Mouse (Mus musculus): ENCODE data around the gene Sept6.
"Not testable (repeated sequence)": the region's sequence is repeated elsewhere in the genome, so short reads cannot be mapped to it uniquely, and the experiment has no call there.

Gene Sept6

DNA sequence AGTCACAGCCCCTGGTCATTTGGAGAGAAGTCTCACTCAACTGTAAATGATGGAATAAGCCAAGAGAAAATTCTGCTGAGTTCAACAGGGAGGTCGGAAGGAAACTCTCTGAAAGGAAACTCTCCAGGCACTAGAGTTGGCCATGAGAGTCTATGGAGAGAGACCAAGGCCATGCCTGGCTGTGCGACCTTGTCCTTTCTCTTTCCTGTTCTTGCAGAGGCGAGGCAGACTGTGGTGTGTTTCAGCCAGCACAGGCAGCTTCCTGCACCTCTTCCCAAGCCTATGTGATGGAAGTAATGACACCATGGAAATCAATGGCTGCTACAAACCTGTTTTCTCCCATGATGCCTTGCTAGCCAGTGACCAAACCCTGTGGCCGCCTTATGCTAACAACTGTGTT, 20.4 kb downstream of the Sept6 start:
- DNase-seq (ENCODE audit: low read depth, low spot score), result no peak

DNA sequence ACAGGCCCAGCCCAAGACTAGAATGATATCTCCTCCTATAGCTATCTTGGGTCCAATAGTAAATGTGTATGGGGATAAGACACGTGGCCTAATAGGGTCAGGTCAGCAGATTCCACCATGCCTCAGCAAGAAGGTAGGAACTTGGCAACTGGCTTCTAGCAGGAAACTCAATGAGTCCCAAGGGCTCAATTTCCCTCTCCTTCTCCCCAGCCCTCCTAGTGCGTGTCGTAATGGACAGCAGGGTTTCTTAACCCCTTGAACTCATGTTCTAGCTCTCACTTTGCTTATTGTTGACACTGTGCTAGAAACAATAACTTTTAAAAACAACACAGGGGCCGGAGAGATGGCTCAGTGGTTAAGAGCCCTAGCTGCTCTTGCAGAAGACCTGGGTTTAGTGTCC, 22.1 kb downstream of the Sept6 start:
- DNase-seq (ENCODE audit: low read depth, low spot score), result no peak

DNA sequence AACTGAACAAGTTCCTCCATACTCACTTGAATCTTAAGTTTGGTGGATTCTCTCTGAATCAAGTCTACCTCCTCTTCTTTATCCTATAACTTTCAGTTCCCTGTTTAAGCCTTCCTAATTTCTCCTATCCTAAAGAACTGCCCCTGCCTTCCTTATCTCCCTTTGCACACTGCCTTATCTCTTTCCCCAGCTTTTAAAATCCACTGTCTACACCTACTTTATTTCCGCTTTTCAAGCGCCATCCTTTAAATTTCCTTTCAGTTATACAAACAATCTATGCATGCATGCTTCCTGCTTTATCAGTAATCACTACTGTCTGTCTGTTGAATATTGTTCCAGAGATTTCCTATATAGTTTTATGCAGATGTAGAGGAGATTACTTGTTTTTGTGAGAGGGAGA, 34.9 kb downstream of the Sept6 start:
- DNase-seq (ENCODE audit: low read depth, low spot score), result no peak

GRCm38 (mm10) chrX:36941106-36941505, 50.5 kb downstream of the Sept6 start:
- no peak for DNase-seq (ENCODE audit: low read depth, low spot score)

DNA sequence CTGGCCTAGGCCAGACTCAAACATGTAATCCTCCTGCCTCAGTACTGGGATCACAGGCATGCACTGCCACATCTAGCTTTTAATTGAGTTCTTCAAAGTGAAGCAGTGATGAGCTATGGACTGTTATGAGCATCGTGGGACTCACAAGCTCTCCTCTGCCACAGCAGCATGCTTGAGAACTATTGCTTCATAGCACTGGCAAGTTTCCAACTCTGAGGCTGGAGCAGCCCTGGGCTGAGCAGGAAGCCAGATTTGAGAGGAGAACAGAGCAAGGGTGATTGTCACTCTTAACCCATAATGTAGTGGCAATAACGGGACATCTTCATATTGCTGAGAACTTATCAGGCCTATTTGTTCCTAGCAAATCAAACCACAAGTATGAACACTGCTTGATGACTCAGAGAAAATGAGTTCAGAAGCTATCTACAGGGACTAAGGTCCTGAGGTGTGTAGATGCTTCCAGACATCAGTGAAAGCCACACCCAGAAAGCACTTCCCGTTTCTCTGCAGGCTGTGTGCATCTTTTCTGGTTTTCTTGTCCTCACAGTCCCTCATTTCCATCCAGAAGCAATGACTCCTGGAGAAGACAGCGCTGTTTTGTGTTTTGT, 51.7 kb downstream of the Sept6 start:
- no peak for DNase-seq (ENCODE audit: low read depth, low spot score)

- no peak for DNase-seq (ENCODE audit: low read depth, low spot score)
These were observed 56.1 kb downstream of the Sept6 start for GRCm38 (mm10) chrX:36935326-36935966.

DNA sequence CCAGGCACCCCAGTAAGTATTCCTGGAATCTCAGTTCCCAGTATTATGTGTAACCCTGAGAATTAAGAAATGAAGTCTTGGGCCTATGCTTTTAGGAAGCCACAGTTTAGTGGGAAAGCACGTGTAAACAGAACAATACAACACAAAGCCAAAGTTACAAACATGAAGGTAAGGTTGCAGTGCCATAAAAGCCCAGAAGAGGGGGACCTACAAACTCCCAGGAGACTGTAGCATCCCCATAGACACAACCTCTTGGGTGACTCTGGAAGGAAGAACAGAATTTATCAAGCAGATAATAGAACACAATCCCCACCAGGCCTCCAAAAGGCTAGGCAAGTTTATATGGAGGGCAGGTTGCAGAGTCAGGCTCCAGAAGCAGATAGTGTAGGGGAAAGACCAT, 61.0 kb downstream of the Sept6 start:
- DNase-seq (ENCODE audit: low read depth, low spot score), result no peak

DNA sequence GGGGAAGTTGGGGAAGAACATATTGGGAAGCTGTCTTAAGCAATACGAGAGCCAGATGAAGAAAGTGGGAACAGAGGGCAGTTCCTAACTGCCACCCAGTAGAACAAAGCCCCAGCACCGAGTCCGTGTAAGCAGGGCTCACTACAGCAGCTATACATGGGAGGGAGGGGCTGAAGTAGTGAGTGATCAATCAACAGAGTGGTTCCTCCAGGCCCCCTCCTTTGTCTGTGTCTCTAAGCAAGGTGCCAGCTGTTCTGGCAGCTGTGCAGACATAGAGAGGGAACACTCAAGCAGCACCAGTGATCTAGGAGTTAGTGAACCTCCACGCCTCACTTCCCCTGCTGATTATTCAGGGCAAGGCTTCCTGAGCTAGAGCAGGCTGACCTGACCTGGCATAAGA, 61.9 kb downstream of the Sept6 start:
- no peak for DNase-seq (ENCODE audit: low read depth, low spot score)

- no peak for DNase-seq (ENCODE audit: low read depth, low spot score)
These were observed 62.8 kb downstream of the Sept6 start for GRCm38 (mm10) chrX:36928791-36929190.

DNA sequence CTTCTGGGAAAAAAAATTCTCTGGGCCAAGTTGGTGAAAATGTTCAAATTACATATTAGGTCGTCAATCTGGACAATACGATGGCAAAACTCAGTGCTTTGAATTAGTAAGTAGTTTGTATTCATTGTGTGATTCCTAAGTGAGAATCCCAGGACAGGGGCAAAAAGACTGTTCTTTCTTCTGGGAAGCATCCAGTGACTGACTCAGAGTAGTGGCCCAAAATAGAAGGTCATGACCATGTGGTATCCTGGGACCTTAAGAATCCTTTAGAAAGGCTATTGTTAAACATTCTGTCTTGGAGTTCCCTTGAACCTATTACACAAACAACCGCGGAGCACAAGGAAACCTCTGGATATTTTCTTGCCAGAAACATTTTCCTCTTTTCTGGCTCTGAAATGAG, 70.2 kb downstream of the Sept6 start:
- no peak for DNase-seq (ENCODE audit: low read depth, low spot score)

DNA sequence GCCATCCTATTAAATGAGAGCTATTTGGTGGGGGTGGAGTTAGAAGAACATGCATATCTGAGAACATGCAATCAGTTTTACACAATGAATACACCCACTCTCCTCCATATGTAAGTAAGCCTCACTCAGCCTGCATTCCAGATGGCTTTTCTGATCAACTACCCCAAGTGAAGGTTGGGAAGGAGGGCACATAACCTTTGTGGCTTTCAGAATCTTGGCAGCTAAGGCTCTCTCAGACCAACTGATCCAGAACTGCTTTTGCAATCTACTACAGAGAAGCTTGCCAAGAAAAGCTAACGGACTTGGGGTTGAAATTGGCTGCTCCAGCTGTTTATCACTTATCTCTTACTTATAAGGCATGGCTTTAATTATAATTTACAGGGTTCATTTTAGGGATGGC, 73.8 kb downstream of the Sept6 start:
- no peak for DNase-seq (ENCODE audit: low read depth, low spot score)

DNA sequence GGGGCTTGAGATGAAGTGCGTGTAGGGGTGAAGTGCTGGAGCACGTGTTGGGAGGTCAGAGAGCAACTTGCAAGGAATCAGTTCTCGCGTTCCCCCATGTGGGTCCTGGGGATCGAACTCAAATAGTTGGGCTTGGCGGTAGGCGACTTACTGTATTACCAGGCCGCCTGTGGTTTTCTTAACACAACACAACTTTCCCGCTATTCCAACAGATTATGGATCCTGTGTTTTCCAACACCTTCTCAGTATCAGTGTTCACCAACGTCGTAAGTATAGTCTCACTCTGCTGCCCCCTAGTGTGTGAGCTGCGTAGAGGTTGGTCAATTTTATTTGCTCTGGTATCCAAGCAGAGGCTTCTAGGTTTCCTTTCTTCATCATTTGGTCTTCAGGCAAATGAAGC, 80.3 kb downstream of the Sept6 start:
- no peak for DNase-seq (ENCODE audit: low read depth, low spot score)

GRCm38 (mm10) chrX:36906539-36906938, 85.1 kb downstream of the Sept6 start:
- DNase-seq (ENCODE audit: low read depth, low spot score), result no peak

DNA sequence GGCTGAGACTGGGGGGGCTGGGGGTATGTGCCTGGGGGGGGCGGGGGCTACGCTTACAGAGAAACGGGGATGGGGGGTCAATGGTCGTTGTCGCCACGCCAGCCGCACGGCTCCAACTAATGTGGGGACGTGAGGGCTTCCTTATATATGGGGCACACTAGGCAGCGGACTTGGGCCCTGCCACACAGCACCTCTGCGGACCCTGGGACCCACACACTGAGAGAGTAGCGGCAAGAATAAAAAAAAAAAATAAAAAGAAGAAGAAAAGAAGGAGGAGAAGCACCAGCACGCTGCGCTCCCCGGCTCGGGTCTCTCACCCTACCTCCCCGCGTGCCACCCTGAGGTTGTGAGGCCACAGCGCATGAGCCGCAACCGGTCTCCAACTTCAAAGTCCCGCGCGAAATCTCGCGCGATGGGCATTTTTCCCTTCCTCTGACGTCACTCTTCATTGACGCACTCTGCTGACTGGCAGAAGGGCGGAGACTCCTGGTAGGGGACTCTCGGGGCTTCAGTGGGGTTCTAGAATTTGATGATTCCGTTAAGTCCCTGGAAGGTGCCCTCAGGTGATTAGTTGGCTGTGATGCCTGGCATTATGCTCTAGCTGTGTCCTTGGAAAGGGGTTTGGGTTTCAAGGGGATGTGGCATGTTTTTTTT, 88.4 kb downstream of the Sept6 start:
- DNase-seq (ENCODE audit: low read depth, low spot score), result peak; percentile 84

GRCm38 (mm10) chrX:36902321-36903114, 89.1 kb downstream of the Sept6 start, which contains the start of gene Nkrf:
Gene Nkrf (minus strand): TSS chrX:36902899.
- DNase-seq (ENCODE audit: low read depth, low spot score), result no peak

DNA sequence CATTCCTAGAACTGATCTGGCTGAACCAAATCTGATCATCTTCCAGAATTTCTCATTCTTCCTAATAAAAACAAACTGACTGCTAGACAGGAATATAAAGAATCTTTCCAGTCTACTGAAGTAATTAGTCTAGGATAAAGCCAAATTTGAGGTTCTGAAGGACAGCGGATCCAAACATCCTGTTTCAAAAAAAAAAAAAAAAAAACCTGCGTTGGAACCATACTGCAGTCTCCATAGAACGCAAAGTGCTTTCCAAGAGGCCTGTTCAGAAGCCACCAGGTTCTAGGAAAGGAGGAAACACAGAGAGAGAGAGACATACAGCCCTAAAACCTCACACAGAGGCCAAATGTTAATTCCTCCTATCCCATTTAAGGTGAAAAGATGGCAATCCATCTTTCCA, 89.9 kb downstream of the Sept6 start:
- no peak for DNase-seq (ENCODE audit: low read depth, low spot score)

DNA sequence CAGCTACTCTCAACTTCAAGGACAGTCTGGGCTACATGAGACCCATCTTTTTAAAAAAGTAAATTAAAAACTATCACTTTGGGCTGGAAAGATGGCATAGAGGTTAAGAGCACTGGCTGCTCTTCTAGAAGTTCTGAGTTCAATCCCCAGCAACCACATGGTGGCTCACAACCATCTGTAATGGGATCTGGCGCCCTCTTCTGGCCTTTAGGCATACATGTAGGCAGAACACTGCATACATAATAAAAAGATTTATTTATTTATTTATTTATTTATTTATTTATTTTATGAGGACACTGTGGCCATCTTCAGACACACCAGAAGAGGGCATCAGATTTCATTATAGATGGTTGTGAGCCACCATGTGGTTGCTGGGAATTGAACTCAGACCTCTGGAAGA, 92.7 kb downstream of the Sept6 start:
- DNase-seq (ENCODE audit: low read depth, low spot score), result not testable (repeated sequence)

DNA sequence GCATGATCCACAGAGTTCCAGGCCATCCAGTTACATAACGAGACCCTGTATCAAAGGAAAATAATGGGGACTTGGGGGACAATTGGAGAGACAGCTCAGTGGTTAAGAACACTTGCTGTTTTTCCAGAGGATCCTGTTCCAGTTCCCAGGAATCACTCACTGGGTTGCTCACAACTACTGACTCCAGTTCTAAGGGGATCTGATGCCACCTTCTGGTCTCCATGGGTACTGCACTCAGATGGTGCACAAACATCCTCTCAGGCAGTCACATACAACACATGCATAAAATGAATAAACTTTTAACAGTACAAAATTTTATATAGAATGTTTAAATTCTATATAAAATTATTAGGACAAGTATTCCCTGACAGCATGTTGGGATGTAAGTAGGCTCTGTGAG, 106.9 kb downstream of the Sept6 start:
- no peak for DNase-seq (ENCODE audit: low read depth, low spot score)

DNA sequence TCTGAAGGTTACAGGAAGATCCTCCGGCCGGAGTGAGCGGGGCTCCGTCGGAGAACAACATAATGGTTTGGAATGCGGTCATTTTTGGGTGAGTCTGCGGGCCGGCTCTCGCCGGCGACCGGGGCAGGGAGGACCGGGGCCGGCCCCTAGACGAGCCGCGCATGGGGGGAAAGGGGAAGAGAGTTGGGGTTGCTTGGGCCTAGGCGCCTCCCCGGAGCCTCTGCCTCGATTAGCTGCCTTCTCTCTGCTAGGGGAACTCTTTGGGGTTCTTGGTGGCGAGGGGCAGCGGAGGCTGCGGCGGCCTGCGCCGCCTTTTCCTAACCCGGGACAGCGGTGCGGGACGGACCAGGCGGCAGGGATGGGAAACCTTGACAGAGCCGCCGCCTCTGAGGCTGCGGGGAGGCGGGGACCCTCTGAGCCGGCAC, 116.9 kb downstream of the Sept6 start:
- no peak for DNase-seq (ENCODE audit: low read depth, low spot score)

DNA sequence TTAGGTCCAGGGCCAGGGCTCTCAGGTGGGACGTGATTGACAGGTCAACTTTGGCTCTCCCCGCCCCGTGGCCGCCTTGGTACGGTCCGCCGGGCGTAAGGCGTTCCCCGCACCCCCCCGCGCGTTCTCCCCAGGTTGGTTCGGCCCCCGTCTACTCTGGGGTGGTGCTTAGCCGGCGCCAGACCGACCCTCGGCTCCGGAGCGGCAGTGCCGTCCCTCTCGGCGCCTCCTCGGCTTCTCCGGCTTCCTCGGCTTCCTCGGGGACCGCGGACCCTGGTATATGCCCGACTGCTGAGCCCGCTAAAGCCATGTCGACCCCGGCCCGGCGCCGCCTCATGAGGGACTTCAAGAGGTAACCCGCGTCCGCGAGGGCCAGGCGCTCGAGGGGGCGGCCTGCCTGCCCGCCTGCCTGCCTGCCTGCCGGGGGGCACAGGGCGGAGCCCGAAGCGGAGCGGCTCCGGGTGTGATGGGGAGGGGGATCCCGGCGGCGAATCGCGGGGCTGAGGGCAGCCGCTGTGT, 117.4 kb downstream of the Sept6 start:
- peak; percentile 81 for DNase-seq (ENCODE audit: low read depth, low spot score)

DNA sequence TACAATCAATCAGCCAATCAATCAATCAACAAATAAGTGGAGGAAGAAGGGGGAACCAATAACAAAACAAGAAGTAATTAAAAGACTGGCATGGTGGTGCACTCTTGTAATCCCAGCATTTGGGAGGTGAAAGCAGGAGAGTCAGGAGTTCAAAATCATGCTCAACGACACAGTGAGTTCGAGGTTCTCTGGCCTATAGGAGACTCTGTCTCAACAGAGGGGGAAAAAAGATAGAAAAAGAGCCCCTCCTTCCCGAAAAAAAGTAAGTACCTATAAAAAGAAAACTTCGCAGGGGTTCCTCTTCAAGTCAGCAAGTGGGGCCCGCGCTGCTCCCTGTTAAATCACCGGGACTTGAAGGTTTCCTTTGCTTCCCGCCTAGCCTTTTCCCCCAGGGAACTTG, 117.8 kb downstream of the Sept6 start, which contains the start of the genes Ube2a and C330007P06Rik:
Gene Ube2a, plus strand, starts transcription at position 136 of the 400 bp plus-strand sequence.
Gene C330007P06Rik, minus strand, starts transcription at position 347 of the 400 bp plus-strand sequence.
- DNase-seq (ENCODE audit: low read depth, low spot score), result no peak

DNA sequence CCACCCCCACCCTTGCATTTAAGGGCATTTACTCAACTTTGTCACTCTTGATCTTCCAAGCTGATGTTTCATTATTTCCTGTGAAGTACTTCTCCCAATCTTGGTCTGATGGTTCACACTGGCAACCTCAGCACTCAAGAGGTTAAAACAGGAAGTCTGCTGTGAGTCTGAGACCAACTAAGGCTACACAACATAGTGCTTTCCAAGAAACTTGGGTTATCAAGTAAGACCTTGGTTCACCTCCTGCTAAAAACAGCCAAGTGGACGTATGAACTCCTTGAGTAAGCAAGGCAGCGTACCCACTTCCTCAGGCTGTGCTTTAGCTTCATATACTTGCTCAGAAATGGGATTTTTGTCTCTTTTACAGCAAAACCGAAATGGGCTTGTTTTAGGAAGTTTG, 121.2 kb downstream of the Sept6 start:
- no peak for DNase-seq (ENCODE audit: low read depth, low spot score)

Data from retina, postnatal 7 days (tissue).